Mouse (Mus musculus): ENCODE measurements around the gene Hoxa13. TPM values are rescaled to one million over a fixed set of nuclear protein-coding genes. Genes with fewer than 3 reads are reported as not detected.

Hoxa13 gene
- total RNA-seq, 2 experiments from 2014 or later = 3.7 to 6.0 TPM

DNA sequence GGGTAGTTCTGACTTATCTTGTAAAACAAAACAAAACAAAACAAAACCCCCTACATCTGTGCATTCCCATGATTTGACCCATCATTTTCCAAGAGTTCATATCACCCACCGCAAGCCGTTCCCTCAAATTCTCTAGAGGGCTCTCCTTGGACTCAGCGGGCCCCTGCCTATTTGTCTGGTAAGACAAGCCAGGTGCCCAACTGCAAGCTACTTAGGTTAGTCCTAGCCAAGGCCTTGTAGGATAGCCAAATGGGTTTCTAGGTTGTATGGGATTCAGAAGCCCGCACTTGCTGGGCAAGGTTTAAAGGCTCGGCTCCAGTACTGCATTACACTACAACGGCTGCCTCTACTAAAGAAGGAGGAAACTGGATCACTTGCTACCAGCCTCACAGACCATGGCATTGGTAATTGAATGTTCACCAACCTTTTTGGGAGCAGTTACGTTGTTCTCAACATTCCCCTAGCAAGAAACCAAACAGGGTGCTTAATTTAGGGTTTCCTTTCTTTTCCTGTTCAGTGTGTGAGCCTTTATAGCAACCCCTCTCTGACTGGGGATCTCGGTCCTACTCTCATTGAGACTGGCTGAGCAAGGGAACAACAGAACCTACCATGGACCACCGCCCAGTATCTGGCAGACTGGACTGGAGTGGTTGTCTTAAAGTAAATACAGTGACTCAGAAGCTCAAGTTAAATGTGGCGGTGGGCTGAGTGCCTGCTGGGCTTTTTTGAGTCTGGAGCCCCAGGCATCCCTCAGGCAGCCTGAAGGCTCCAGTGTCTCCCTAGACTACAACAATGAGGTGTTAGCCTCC is 23.1 kb downstream of the Hoxa13 start:
- DNase-seq (ENCODE audit: low spot score) = no peak

GRCm38 (mm10) chr6:52236806-52237205 is 23.9 kb downstream of the Hoxa13 start:
- DNase-seq (ENCODE audit: low spot score) = no peak

DNA sequence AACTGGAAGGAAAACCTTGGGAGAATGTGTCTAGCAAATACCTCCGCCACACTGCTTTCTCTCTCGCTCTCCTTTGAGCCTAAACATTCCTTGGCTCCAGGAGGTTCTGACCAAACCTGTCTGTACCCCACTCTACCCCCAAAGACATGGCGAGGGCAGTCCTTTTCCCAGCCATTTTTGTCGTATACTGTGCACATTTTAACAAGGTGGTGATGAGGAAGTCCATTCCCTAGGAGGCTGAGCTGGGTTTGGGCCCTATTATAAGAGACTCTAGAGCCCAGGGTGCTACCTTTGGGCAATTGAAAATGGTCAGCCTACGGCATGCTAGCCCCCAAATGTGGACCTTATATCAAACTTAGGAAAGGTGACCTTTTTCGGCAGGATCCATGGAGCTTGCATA is 24.8 kb downstream of the Hoxa13 start:
- DNase-seq (ENCODE audit: low spot score) = no peak

DNA sequence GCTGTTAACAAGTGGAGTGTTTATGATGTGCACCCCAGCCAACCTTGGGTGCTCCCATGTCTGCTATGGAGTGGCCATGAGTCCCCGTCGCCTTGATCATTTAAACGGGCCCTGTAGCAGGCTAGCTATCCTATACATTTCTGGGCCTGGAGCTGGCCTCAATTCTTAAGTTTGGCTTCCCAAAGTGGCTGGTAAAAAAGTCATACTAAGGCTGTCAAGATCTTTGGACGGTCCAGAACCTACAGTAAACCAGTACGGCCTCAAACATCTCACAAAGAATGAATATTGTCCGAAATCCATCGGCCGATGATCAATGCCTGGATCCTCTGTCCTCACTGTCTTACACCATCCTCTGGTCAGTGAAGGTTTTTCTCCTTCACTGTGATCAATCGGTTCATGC is 25.4 kb downstream of the Hoxa13 start:
- DNase-seq (ENCODE audit: low spot score) = no peak

DNA sequence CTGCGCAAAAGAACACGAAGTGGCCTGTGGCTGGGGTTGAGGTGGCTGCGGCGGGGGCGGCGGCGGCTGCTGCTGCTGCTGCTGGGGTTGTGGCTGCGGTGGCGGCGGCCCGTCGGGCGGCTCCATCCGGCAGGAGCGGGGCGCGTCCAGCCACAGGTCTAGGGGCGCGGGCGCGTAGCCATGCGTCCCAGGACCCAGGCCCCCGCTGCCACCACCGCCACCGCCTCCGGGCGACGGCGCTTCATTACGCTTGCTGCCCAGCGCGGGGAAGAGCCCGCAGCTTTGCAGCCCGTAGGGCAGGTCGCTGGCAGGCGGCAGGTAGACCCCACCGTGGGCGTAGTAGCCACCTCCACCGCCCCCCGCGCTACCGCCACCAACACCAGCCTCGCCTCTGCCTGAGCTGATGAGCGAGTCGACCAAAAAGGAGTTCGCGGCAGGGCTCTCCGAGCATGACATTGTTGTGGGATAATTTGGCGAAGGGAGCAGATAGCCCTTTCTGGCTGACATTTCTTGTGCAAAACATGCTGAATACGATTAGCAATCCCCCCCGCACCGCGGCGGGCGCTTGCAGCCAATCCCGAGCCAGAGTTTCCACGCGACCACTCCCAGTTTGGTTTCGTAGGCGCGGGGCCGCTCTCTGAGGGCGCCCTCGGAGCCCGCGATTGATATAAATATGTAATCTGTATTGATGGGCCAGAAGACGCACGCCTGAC is 26.1 kb downstream of the Hoxa13 start:
- DNase-seq (ENCODE audit: low spot score) = no peak

GRCm38 (mm10) chr6:52233546-52234427 is 26.9 kb downstream of the Hoxa13 start:
- peak; percentile 80 for DNase-seq (ENCODE audit: low spot score)

DNA sequence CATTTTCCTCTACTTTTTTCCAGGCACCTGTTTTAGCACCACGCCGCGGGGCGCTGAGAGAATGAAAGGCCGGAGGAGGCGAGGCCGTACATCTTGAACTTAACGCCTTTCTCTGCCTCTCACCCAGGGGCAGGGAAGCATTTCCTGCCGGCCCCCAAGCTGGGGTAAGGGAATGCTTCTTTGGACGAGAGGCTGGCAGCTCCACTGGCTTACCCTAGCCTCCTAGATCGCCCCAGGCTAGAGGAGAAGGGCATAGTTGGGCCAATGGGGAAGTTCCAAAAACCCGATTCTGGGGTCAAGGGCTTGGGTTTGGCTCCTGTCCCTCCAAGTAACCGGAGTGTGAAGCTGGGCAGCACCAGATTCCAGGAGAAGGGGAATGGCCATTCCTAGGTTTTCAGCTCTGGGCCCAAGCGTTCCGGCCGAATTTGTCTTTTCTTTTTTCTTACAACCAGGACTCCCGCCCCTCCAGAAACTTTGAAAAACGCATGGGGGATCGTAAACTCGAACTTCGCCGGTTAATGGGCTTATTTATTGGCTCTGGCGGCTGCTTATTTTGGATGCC is 27.6 kb downstream of the Hoxa13 start:
- no peak for DNase-seq (ENCODE audit: low spot score)

GRCm38 (mm10) chr6:52232568-52232965 is 28.1 kb downstream of the Hoxa13 start:
- no peak for DNase-seq (ENCODE audit: low spot score)

DNA sequence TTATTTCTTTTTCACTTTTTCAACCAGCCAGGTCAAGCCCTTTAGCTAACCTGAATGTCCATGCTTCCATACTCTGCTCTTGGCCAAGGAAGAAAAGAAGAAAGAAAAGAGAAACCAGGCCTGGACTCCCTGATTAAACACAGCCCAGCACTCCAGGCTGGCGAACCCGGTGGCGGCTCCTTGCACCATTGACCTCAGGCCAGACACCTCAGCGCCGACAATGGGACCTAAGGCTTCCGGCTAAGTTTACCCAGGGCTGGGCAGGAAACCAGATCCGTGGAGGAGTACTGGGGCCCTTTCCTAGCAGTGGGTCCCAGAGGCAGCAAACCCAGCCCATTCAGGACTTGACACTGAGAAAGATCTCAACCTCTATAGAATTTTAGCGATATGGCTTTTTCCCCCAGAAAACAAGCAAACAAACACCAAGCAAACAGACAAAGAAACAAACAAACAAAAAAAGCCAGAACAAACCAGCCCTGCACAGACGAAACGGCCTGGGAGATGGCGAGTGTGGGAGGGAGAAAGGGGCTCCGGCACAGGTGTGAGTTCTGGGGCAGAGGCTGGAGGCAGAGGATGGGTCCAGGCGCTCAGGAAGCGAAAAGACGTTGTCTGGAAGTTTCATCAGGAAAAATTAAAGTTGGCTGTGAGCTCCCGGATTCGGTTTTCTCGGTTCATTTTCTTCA is 28.7 kb downstream of the Hoxa13 start:
- DNase-seq (ENCODE audit: low spot score) = no peak

DNA sequence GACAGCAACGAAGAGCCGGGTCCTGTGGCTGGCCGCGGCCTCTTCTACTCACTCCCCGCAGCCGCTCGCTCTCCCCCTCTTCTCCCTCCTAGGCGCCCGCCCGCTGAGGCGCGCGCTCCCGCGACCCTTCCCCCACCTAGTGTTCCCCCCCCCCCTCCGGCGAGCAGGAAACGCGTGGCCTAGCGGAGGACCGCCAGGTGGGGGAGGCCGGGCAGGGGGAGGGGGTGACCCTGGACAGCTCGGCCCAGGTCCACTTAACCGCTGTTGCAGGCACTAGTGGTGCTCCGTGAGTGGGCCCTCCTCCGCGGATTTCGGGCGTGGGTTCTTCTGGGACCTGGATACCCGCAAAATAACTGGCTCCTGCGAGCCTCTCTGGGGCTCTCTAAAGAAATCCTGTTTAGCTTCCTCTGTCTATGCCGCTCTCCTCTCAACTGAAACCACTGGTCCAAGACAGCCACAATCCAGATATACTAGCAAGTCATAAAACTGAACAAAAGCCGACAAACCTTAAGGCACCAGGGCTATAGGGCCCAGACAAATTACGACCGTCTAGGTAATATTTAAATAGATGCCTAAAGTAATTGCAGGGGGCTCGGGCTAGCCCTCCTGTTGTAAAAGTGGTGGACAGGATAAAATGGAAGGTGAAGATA is 30.0 kb downstream of the Hoxa13 start, which contains the start of gene Hoxa9:
TSS of gene Hoxa9 (minus strand) at position 574 of the 650 bp plus-strand sequence.
- no peak for DNase-seq (ENCODE audit: low spot score)

DNA sequence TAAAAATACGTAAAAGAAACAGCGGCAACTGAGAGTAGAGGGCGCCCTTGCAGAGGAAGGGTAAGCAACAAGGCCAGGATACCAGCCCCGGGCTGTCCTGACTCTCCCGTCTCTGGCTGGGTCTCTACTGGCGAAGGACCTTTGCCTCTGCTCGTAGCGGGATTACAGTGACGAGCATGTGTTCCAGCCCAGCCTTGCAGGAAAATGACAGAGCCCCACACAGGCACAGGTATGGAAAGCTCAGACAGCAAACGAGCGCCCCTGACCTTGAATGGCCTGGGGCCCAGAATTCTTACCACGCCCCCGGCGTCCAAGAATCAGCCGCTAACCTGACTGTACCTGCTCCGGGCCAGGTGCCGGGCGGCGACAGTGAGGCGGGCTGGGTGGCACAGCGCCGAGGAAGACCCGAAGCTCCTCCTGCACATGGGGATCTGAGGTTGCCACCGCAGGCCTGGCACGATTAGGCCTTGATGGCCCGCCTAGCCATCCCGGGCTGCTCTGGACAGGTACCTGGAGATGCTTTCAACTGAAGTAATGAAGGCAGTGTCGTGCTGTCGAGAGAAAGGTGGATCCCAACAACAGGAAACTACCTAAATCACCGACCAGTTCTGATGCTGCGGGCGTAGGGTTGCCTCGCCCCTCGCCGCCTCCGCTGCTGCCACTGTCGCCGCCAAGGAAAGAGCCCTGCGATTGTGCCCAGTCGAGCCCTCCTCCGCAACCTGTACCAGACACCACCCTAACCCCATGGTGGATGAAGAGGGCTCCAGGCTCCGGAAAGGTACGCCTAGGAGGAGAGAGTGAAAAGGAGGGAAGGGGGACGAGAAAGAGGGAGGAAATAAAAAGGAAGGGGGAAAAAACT is 30.9 kb downstream of the Hoxa13 start:
- no peak for DNase-seq (ENCODE audit: low spot score)

- DNase-seq (ENCODE audit: low spot score) = no peak
These were observed 31.9 kb downstream of the Hoxa13 start for GRCm38 (mm10) chr6:52228475-52229465.

DNA sequence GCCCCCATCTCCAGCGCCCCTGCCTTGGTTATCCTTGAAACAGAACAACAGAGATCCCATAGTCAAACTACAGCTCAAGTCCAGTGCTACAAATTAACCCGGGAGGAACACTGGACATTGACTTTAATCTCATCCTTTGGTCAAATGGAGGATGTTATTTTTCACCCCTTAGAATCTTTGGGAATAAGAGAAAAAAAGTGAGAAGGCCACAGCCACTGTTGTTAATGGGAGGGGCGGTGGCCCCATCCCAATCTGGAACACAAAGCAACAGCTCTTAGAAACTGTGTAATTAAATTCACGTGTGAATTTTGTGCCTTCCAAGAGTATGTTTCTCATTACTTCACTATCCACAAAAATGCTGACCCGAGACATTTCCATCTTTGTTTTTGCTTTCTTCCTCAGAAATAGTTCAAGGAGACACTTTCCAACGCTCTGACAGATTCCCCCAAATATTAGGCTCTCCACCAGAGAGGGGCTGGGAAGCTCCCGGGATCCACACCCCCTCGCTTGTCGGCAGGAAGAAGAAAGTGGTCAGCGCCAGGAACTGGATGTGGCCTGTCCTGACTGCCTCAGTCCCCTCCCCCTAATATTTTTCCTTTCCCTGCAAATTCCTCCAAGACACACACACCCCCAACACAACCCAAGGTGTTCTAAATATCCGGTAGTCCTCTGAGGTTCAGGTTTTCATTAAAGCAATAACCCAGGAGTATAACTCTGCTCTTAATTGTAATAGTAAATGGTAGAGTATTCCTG is 33.0 kb downstream of the Hoxa13 start:
- no peak for DNase-seq (ENCODE audit: low spot score)

DNA sequence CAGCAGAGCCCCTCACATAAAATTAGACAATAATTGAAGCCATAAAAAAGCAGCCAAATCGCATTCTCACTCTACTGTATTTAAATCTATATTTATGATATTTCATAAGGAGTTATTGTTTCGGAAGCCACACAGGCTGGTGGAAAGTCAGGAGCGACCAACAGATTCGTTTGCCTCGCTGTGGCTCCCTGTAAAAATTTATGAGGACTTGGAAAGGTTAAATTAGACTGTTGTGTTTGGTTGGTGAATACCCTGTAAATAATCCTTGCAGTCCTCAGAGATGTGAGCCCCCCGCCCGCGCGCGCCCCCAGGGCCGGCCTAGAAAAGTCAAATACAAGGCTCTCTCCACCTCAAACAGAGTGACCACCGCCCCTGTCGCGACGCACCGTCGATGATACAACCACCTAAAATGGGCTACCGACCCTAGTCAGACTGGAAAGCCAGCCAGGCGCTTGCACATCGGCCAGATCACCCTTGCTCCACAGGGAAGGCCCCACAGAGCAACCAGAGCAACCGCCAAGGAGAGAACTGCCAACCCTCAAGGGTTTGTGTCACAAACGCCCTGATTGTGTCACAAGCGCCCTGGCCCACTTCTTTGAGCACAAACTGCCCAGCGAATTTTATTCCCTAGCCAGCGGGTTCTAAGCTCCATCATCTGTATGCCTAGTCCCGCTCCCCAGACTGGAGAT is 34.0 kb downstream of the Hoxa13 start:
- DNase-seq (ENCODE audit: low spot score) = no peak

DNA sequence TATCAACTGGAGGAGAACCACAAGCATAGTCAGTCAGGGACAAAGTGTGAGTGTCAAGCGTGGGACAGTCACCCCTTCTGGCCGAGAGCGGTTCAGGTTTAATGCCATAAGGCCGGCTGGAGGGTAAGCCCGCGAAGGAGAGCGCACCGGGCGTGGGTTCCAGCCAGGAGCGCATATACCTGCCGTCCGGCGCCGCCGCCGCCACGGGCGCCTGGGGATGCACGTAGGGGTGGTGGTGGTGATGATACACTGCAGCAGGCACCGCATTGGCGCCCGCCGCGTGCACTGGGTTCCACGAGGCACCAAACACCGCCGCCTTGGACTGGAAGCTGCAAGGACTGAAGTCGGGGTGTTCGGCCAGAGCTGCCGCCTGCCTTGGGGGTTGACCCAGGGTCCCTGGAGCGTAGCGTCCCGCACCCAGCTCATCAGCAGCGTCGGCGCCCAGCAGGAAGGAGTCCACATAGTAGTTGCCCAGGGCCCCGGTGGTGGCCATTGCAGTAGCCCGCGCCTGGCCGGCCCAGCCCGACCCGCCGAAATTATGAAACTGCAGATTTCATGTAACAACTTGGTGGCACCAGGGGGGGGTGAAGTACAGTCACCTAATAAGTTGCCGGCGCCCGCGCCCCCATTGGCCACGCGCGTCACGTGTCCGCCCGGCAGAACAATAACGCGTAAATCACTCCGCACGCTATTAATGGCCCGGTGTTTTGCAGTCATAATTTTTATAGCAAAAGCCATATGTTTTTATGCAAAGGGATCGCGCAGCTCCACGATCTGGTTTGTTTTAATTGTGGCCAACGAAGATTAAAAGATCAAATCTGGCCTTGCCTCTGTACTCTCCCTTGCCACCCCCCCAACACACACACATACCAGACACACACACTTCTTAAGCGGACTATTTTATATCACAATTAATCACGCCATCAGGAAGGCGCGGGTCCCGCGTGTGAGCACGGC is 34.8 kb downstream of the Hoxa13 start:
- DNase-seq (ENCODE audit: low spot score) = peak; percentile 86
